Mouse (Mus musculus): ENCODE data around the gene Gm6509.
"Not testable (repeated sequence)": the region's sequence is repeated elsewhere in the genome, so short reads cannot be mapped to it uniquely, and the experiment has no call there.

Gm6509 gene

DNA sequence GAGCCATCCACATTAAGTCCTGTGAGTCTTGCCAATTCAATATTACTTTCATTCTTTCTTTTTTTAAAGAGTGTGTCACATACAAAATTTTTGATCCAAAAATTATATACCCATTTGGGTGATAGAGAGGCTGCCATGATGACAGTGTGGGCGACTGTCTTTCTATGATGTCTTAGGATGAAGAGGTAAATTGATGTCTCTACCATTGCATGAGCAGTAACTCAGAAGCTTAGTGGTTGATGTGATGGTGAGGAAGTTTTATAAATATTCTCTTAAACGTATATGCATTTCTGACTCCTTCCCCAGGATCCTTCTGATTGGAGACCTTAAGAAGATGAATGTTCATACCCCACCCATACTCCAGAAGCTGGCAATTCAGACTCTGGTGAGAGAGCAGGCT, at the start of gene Gm6509:
Gene Gm6509, plus strand, starts transcription at position 301 of the 400 bp plus-strand sequence.
- DNase-seq, result not testable (repeated sequence)

DNA sequence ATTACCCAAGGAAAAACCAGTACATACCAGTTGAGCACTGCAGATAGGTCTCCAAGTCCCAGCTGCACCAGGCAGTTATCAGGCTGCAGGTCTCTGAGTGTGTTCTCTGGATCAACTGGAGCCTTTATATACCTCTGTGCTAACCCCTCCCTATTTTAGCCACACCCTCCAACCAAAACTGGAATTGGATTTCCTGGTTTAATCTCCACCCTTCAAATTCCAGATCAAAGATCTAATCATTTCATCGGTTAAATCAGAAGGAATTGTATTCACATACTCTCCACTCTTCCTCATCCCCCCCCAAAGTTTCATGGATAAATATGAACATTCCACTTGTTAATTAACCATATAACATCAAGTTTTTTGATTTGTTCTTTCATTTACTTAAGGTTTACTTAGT, 7.5 kb upstream of the Gm6509 start, which contains the start of gene Gm3147:
Gene Gm3147, minus strand, starts transcription at position 101 of the 400 bp plus-strand sequence.
- not testable (repeated sequence) for DNase-seq

DNA sequence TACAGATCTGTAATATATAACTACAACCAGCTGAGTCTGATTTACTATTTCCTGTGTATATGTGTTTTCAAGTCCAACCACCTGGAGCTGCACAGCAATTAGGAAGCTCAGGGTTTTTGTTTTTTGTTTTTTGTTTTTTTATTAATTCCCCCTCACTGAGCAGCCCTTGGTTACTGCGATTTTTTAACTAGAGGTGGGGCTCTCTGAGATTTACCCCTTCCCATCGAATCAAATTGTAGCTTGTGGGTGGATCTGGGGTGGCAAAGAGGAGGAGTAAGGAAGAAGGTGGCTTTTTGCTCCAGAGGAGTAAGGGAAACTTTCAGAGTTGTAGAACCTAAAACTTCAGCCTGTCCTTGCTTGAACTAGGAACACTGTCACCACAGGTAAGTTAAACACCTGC, 24.3 kb downstream of the Gm6509 start, which contains the start of gene Gm6205:
Gene Gm6205, plus strand, starts transcription at position 301 of the 400 bp plus-strand sequence.
- not testable (repeated sequence) for DNase-seq

All from lung, postnatal 4 days (tissue).